In the genomic region with DNA sequence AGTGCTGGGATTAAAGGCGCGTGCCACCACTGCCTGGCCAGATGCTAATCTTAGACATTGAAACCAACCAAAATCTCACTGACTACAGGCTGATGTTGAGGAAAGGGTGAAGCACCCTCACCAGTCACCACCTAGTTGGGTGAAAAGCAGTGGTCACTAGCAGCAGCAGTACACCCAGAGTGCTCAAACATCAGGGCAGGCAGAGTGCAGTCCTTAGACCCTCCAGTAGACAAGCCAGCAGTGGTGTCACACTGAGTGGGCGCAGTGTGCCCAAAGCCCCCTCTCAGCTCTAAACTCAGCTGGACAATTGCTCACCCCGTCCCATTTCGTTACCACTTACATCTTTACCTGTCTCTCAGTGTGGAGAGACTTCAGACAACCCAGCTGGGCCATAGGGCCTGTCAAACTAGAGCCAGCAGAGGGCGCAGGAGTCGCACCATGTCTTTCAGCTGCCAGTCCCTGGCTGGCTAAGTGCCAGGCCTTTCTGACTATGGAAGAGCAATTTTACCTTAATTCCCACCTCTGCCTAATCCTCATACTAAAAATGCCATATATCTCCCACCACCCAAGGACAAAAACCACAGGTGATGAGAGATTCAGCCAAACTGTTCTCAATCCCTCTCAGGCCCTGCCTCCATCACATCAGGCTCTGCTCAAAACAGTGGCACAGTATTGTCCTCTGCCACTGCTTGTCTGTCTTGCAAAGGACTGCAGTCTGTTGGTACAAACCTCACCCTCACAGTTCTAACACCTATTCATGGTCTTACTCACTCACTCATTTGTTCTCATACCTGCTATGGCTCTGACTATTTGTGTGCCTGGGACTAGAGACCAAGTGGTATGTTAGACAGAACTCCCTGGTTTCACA, we compare ENCODE assay signal across 8 mouse cellular contexts. TPM values are rescaled to one million over a fixed set of nuclear protein-coding genes. Genes with fewer than 3 reads are reported as not detected.
DNase-seq lines count a peak whose midpoint lies in the region; ATAC-seq and TF ChIP-seq lines count a peak whose summit lies in the region.

No protein-coding gene starts in this region.

- no peak overlapping the region for H3K4me2 ChIP-seq in heart, embryonic 11.5 days

- no peaks in the 10 kb centered on the region for H3K27me3 ChIP-seq in heart, adult 2 months (ENCODE audit: control insufficient read depth, insufficient read depth, low read length)
- no peaks in the 10 kb centered on the region for H3K27me3 ChIP-seq in heart, embryonic 11.5 days (ENCODE audit: control insufficient read depth, insufficient read depth, low read length)
- H3K27me3 ChIP-seq in splenic B cell, adult 2 months (ENCODE audit: control insufficient read depth, insufficient read depth, low read length, poor library complexity, severe bottlenecking) = no peaks in the 10 kb centered on the region

- peak; percentile 70 to 75 for DNase-seq in heart, adult 2 months
- peak; percentile 77 for DNase-seq in cerebellum, adult 9-10 months
- peak; percentile 69 to 91 for DNase-seq in frontal cortex, adult 2 months (ENCODE audit: extremely low spot score in 1 of 2, low spot score in 1 of 2)
- DNase-seq in left cerebral cortex, postnatal 14 days (ENCODE audit: low spot score in 2 of 2) = peak; percentile 92 to 93
- peak; percentile 64 for DNase-seq in naive thymus-derived CD4-positive, alpha-beta T cell, adult 2 months (ENCODE audit: low read depth)
- DNase-seq in splenic B cell, adult 2 months (ENCODE audit: low read depth, low spot score) = peak; percentile 66

- H3K36me3 ChIP-seq in heart, adult 2 months (ENCODE audit: control insufficient read depth, insufficient read depth, low read length) = no peaks in the 10 kb centered on the region
- H3K36me3 ChIP-seq in heart, embryonic 11.5 days (ENCODE audit: control insufficient read depth, insufficient read depth, low read length) = peaks cover 21% of the 10 kb centered on the region
- no peaks in the 10 kb centered on the region; the same call in 1 of the 2 replicates for H3K36me3 ChIP-seq in splenic B cell, adult 2 months (ENCODE audit: control insufficient read depth, insufficient read depth, low read length, poor library complexity, severe bottlenecking)

- WGBS in heart, adult 2 months = 76% methylated on average over 7 of the region's 7 CpGs
- WGBS in heart, embryonic 11.5 days (ENCODE audit: insufficient replicate concordance) = 74% methylated on average over 7 of the region's 7 CpGs

- TF ChIP-seq CTCF in heart, adult 2 months (IDR thresholded peaks at IDR 0.05) = peak; percentile 90

- no peak for TF ChIP-seq POLR2A in heart, adult 2 months (IDR thresholded peaks at IDR 0.05; ENCODE audit: insufficient read depth, low read depth, low read length)

- no peak for ATAC-seq in heart, embryonic 11.5 days (replicated peaks; ENCODE audit: insufficient number of reproducible peaks, low FRiP score, low TSS enrichment)
- peak; percentile 58 for ATAC-seq in inflammation-experienced regulatory T-cells, adult 6 months

- intact Hi-C loops in heart, adult 2 months (cut with DNase I) = loop anchor here (2.0 to 5.0 kb wide), 2 partner anchors 72 to 188 kb away; no protein-coding TSS in a partner anchor
- intact Hi-C loops in left cerebral cortex, postnatal 14 days (cut with DNase I) = loop anchor here (5.0 kb wide), 2 partner anchors 47 to 157 kb away; a partner anchor contains a TSS

- TF ChIP-seq EP300 in heart, adult 2 months (IDR thresholded peaks at IDR 0.05; ENCODE audit: insufficient read depth, low read depth, low read length) = no peak

- H3K27ac ChIP-seq in heart, adult 2 months = no peak overlapping the region
- no peak overlapping the region for H3K27ac ChIP-seq in heart, embryonic 11.5 days (ENCODE audit: low read depth, low read length)

- H3K79me2 ChIP-seq in heart, adult 2 months (replicated peaks; ENCODE audit: control insufficient read depth, insufficient read depth, low read length) = no peaks in the 10 kb centered on the region

- H3K4me1 ChIP-seq in heart, adult 2 months (ENCODE audit: control insufficient read depth, insufficient read depth, low read length) = no peaks in the 10 kb centered on the region
- no peaks in the 10 kb centered on the region for H3K4me1 ChIP-seq in heart, embryonic 11.5 days (ENCODE audit: control insufficient read depth, insufficient read depth, low read length)

- H3K4me3 ChIP-seq in heart, adult 2 months = no peak overlapping the region
- H3K4me3 ChIP-seq in heart, embryonic 11.5 days (ENCODE audit: low read depth, low read length) = no peak overlapping the region

- no peaks in the 10 kb centered on the region for H3K9me3 ChIP-seq in heart, embryonic 11.5 days (replicated peaks; ENCODE audit: control insufficient read depth, low read length)

- H3K9ac ChIP-seq in heart, adult 2 months (ENCODE audit: low read depth, low read length) = no peak overlapping the region
- H3K9ac ChIP-seq in heart, embryonic 11.5 days (ENCODE audit: low read depth, low read length) = no peak overlapping the region

RNA-seq across cellular contexts. Expression of a gene that starts 41.3 kb away (rescaled TPM):
- total RNA-seq in heart, adult 2 months (2021) = under 1 TPM; 0.05 to 0.07 TPM
- 0.29 and 0.70 TPM in 2 replicates for polyA plus RNA-seq in heart, adult 2 months (2012; rRNA removed)
- 1.7 and 2.0 TPM in 2 replicates for polyA plus RNA-seq in heart, embryonic 11.5 days (2014; fragmentation: Nextera tagmentation; extraction: Ambion mirVana)
- polyA plus RNA-seq in frontal cortex, adult 2 months (2012; rRNA removed) = 0.71 and 0.86 TPM in 2 replicates
- polyA plus RNA-seq in inflammation-experienced regulatory T-cells, adult 6 months (2017; shearing (Covaris generic)) = under 1 TPM in 2 of 3 experiments, not detected in 1; 0.10 to 0.50 TPM
- under 1 TPM in 1 of 2 experiments, not detected in 1; 0.22 TPM for total RNA-seq in left cerebral cortex, postnatal 14 days (2021)

RNA-seq across cellular contexts. Expression of a gene that starts 46.7 kb away (rescaled TPM):
- 1 to 10 TPM; 4.8 to 6.1 TPM for total RNA-seq in heart, adult 2 months (2021)
- 4.6 and 7.0 TPM in 2 replicates for polyA plus RNA-seq in heart, adult 2 months (2012; rRNA removed)
- polyA plus RNA-seq in heart, embryonic 11.5 days (2014; fragmentation: Nextera tagmentation; extraction: Ambion mirVana) = 6.2 and 7.9 TPM in 2 replicates
- polyA plus RNA-seq in frontal cortex, adult 2 months (2012; rRNA removed) = 15.1 and 19.1 TPM in 2 replicates
- polyA plus RNA-seq in inflammation-experienced regulatory T-cells, adult 6 months (2017; shearing (Covaris generic)) = 10 to 100 TPM; 12.5 to 16.0 (median 14.0) TPM
- 10 to 100 TPM; 16.9 to 20.9 TPM for total RNA-seq in left cerebral cortex, postnatal 14 days (2021)
